9 mouse cellular contexts compared by ENCODE assay signal in genomic region chr2:172320878-172321277, GRCm38 (mm10). TPM values are rescaled to one million over a fixed set of nuclear protein-coding genes. Genes with fewer than 3 reads are reported as not detected.
DNase-seq lines count a peak whose midpoint lies in the region; ATAC-seq and TF ChIP-seq lines count a peak whose summit lies in the region.
"Had no signal": no experiment of that assay in that cellular context is flagged by ENCODE, and none has a peak within 500 bp of the region (broad histone marks: within the 10 kb centered on the region; RNA-seq: fewer than 3 reads in every experiment).

No protein-coding gene starts in this region.

- peaks cover 0 to 2% of the 10 kb centered on the region in 2 experiments for H3K36me3 ChIP-seq in CH12.LX (replicated peaks in 1 of 2; ENCODE audit: control insufficient read depth in 1 of 2, insufficient read depth in 1 of 2, low read length in 1 of 2)
- no peaks in the 10 kb centered on the region for H3K36me3 ChIP-seq in neural tube, embryonic 11.5 days (ENCODE audit: control insufficient read depth, insufficient read depth, low read length)
- H3K36me3 ChIP-seq: heart, embryonic 15.5 days had no signal

- in situ Hi-C loops in CH12.LX (cut with MboI; ENCODE audit: low pct_ligation_motif_present, low pct_unique_long_range_greater_than_20kb, low sequenced_read_pairs): no loop called here

- peaks cover 0 to 3% of the 10 kb centered on the region in 2 experiments; a peak in 2 of 4 replicates for H3K4me1 ChIP-seq in CH12.LX (ENCODE audit: control insufficient read depth in 1 of 2, insufficient read depth in 2 of 2)
- H3K4me1 ChIP-seq in neural tube, embryonic 11.5 days (ENCODE audit: control insufficient read depth, insufficient read depth, low read length): no peaks in the 10 kb centered on the region
- H3K4me1 ChIP-seq: heart, embryonic 15.5 days had no signal

- no peaks in the 10 kb centered on the region for H3K79me2 ChIP-seq in CH12.LX (replicated peaks; ENCODE audit: control insufficient read depth, extremely low read depth, insufficient read depth, poor library complexity, severe bottlenecking)

- no peak overlapping the region for H3K27ac ChIP-seq in CH12.LX (ENCODE audit: insufficient read depth, low read depth)
- no peak overlapping the region for H3K27ac ChIP-seq in neural tube, embryonic 11.5 days (ENCODE audit: low read depth, low read length)
- H3K27ac ChIP-seq: heart, embryonic 15.5 days had no signal

- WGBS in neural tube, embryonic 11.5 days: 20% methylated on average over 9 of the region's 9 CpGs

- TF ChIP-seq POLR2A in CH12.LX (IDR thresholded peaks at IDR 0.05; ENCODE audit: low read depth, low read length): no peak

- ATAC-seq in neural tube, embryonic 11.5 days (ENCODE audit: insufficient read depth, low FRiP score, low TSS enrichment): no peak
- ATAC-seq in inflammation-experienced regulatory T-cells, adult 6 months: no peak

- no peak for TF ChIP-seq EP300 in CH12.LX (IDR thresholded peaks at IDR 0.05; ENCODE audit: low read length)

- dilution Hi-C loops in CH12.LX (cut with MboI; ENCODE audit: extremely low pct_ligation_motif_present, extremely low pct_unique_long_range_greater_than_20kb, low sequenced_read_pairs): no loop called here

- H3K9ac ChIP-seq in CH12.LX (ENCODE audit: insufficient read depth, low read depth): no peak overlapping the region
- H3K9ac ChIP-seq in neural tube, embryonic 11.5 days (ENCODE audit: low read length): no peak overlapping the region
- H3K9ac ChIP-seq: heart, embryonic 15.5 days had no signal

- no peak for TF ChIP-seq RAD21 in CH12.LX (IDR thresholded peaks at IDR 0.05; ENCODE audit: low read depth, low read length)

- no peak overlapping the region for H3K4me3 ChIP-seq in CH12.LX (replicated peaks in 1 of 3; ENCODE audit: low read depth in 2 of 3, low read length in 2 of 3, poor library complexity in 1 of 3)
- H3K4me3 ChIP-seq in neural tube, embryonic 11.5 days (ENCODE audit: low read depth, low read length): no peak overlapping the region
- H3K4me3 ChIP-seq: heart, embryonic 15.5 days had no signal

- no peak for TF ChIP-seq CTCF in CH12.LX (conservative IDR thresholded peaks at IDR 0.05 in 1 of 2, IDR thresholded peaks at IDR 0.05 in 1 of 2; ENCODE audit: low read depth in 2 of 2, low read length in 2 of 2)

- H3K4me2 ChIP-seq in CH12.LX (ENCODE audit: insufficient read depth, low read depth, poor library complexity, severe bottlenecking): no peak overlapping the region
- no peak overlapping the region for H3K4me2 ChIP-seq in neural tube, embryonic 11.5 days (ENCODE audit: low read depth)
- H3K4me2 ChIP-seq: heart, embryonic 15.5 days had no signal

- H3K9me3 ChIP-seq in CH12.LX (replicated peaks; ENCODE audit: low read length): peaks cover 6% of the 10 kb centered on the region
- H3K9me3 ChIP-seq in neural tube, embryonic 11.5 days (ENCODE audit: control insufficient read depth, low read length): no peaks in the 10 kb centered on the region
- H3K9me3 ChIP-seq: heart, embryonic 15.5 days had no signal

- H3K27me3 ChIP-seq in CH12.LX (replicated peaks): peaks cover 24% of the 10 kb centered on the region
- no peaks in the 10 kb centered on the region for H3K27me3 ChIP-seq in neural tube, embryonic 11.5 days (ENCODE audit: control insufficient read depth, insufficient read depth, low read length)

- peak; percentile 11 for DNase-seq in heart, adult 8-10 months (ENCODE audit: low spot score)
- DNase-seq in heart, adult 11 months: no peak
- DNase-seq in CH12.LX (ENCODE audit: extremely low read depth): no peak
- peak; percentile 58 for DNase-seq in c-Kit-positive CD71-negative TER-119-negative erythroid progenitor cells, embryonic 14.5 days (ENCODE audit: low read depth)
- DNase-seq in kidney, postnatal 14 days: peak; percentile 77
- peak; percentile 72 for DNase-seq in neural tube, embryonic 11.5 days (ENCODE audit: low spot score)
- DNase-seq in cerebellum, adult 11-12 months: no peak

TF ChIP-seq in CH12.LX, 34 proteins besides CTCF, POLR2A, EP300 and RAD21:
- TF ChIP-seq PAX5 (IDR thresholded peaks at IDR 0.05; ENCODE audit: low read length) (no peak), MEF2A (IDR thresholded peaks at IDR 0.05; ENCODE audit: borderline replicate concordance, low read depth, low read length) (no peak), USF2 (conservative IDR thresholded peaks at IDR 0.05; ENCODE audit: low read depth, low read length) (no peak), SIN3A (IDR thresholded peaks at IDR 0.05; ENCODE audit: low read length) (peak; percentile 74; the same call in 1 of the 2 replicates), UBTF (IDR thresholded peaks at IDR 0.05; ENCODE audit: low read depth, low read length) (no peak), MAX (IDR thresholded peaks at IDR 0.05; ENCODE audit: low read length) (no peak), CHD1 (IDR thresholded peaks at IDR 0.05; ENCODE audit: low read depth, low read length) (no peak), NELFE (IDR thresholded peaks at IDR 0.05; ENCODE audit: low read depth, low read length) (no peak), IRF4 (IDR thresholded peaks at IDR 0.05; ENCODE audit: low read depth, low read length) (no peak), MXI1 (IDR thresholded peaks at IDR 0.05; ENCODE audit: low read depth, low read length) (peak; percentile 63; the same call in 1 of the 2 replicates)

RNA-seq across cellular contexts. Expression of gene Fam210b, which starts 24.5 kb away (rescaled TPM):
- 1 to 10 TPM; 5.0 to 7.1 (median 5.9) TPM for total RNA-seq in heart, adult 8-10 months (2022)
- total RNA-seq in CH12.LX (2012; rRNA removed) (1.1 and 1.5 TPM in 2 replicates), CH12.LX (2014; rRNA removed) (0.58 and 0.68 TPM in 2 replicates)
- polyA plus RNA-seq in CH12.LX (2012; ENCODE audit: insufficient read length, low read depth): 1.1 and 1.2 TPM in 2 replicates
- polyA plus RNA-seq in neural tube, embryonic 11.5 days (2014; fragmentation: Nextera tagmentation; extraction: Ambion mirVana): 36.7 and 42.2 TPM in 2 replicates
- polyA plus RNA-seq in inflammation-experienced regulatory T-cells, adult 6 months (2017; shearing (Covaris generic)): 1 to 10 TPM; 7.7 to 9.5 (median 8.1) TPM

RNA-seq across cellular contexts. Expression of gene Aurka, which starts 49.5 kb away (rescaled TPM):
- 1 to 10 TPM in 2 of 4 experiments, under 1 TPM in 2; 0.53 to 1.6 (median 0.83) TPM for total RNA-seq in heart, adult 8-10 months (2022)
- total RNA-seq in CH12.LX (2012; rRNA removed) (88.6 and 103 TPM in 2 replicates), CH12.LX (2014; rRNA removed) (73.6 and 84.4 TPM in 2 replicates)
- 113 and 128 TPM in 2 replicates for polyA plus RNA-seq in CH12.LX (2012; ENCODE audit: insufficient read length, low read depth)
- polyA plus RNA-seq in neural tube, embryonic 11.5 days (2014; fragmentation: Nextera tagmentation; extraction: Ambion mirVana): 154 and 156 TPM in 2 replicates
- polyA plus RNA-seq in inflammation-experienced regulatory T-cells, adult 6 months (2017; shearing (Covaris generic)): 10 to 100 TPM in 1 of 3 experiments, 1 to 10 TPM in 2; 6.8 to 41.3 (median 7.5) TPM

RNA-seq across cellular contexts. Expression of gene Cstf1, which starts 49.6 kb away (rescaled TPM):
- total RNA-seq in heart, adult 8-10 months (2022): 10 to 100 TPM; 15.6 to 18.9 (median 17.9) TPM
- total RNA-seq in CH12.LX (2012; rRNA removed) (44.2 and 52.1 TPM in 2 replicates), CH12.LX (2014; rRNA removed) (59.0 and 62.1 TPM in 2 replicates)
- polyA plus RNA-seq in CH12.LX (2012; ENCODE audit: insufficient read length, low read depth): 49.6 and 53.2 TPM in 2 replicates
- 45.6 and 46.2 TPM in 2 replicates for polyA plus RNA-seq in neural tube, embryonic 11.5 days (2014; fragmentation: Nextera tagmentation; extraction: Ambion mirVana)
- 10 to 100 TPM; 28.1 to 31.5 (median 28.8) TPM for polyA plus RNA-seq in inflammation-experienced regulatory T-cells, adult 6 months (2017; shearing (Covaris generic))

Comparison
In these comparisons a context has a peak if more than half of its experiments do, and no peak if none do; other contexts are left out.
1. DNase-seq: peak in heart, adult 8-10 months (single experiment), c-Kit-positive CD71-negative TER-119-negative erythroid progenitor cells, embryonic 14.5 days (single experiment), kidney, postnatal 14 days (single experiment) and neural tube, embryonic 11.5 days (single experiment); none in heart, adult 11 months (single experiment), CH12.LX (single experiment) and cerebellum, adult 11-12 months (single experiment).